Mouse (Mus musculus): ENCODE measurements around the gene Sarm1.
"Not testable (repeated sequence)": the region's sequence is repeated elsewhere in the genome, so short reads cannot be mapped to it uniquely, and the experiment has no call there.

Sarm1 gene

DNA sequence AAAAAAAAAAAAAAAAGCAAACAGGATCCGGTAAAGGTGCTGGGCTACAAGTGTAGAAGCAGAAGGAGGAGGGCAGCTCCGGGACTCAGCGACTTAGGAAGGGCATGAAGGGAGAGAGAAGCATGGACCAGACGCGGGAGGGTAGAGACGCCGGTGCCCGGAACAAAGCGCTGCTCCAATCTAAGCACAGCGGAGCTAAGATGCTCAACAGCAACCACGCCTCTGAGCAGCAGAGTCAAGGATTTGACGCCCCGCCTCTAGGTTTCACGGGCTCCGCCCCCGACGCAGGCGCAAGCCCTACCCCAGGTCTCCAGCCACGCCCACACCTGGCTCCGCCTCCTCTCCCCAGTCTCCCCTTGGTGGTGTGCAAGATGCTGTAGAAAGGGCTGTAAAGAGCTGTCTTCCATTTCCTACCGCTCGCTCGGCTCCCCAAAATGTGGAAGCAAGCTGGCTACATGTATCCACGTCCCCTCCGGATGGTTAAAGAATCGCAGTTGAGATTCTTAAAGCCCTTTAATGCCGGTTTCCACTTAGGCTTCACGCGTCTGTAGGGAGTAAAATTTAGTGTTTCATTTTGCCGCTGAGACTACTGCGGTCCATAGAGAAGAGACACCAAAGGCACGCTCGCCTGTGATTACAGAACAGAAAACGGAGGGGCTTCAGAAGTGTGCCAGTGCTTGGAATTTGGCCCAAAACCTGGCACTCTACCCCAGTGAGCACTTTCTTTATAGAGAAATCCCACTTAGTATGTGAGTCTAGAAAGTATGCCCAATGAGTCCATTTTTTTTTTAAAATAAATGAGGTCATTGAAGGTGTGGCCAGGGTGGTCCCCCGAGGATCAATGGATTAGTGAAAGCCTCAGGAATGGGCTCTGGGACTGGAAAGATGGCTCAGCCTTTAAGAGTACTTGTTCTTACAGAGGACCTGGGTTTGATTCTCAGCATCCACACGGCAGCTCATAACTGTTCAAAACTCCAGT, at the start of gene Sarm1:
Gene Sarm1, minus strand, starts transcription at position 211 of the 979 bp plus-strand sequence.
- peak; percentile 90 for ATAC-seq (ENCODE audit: insufficient number of reproducible peaks, low FRiP score, low TSS enrichment)

DNA sequence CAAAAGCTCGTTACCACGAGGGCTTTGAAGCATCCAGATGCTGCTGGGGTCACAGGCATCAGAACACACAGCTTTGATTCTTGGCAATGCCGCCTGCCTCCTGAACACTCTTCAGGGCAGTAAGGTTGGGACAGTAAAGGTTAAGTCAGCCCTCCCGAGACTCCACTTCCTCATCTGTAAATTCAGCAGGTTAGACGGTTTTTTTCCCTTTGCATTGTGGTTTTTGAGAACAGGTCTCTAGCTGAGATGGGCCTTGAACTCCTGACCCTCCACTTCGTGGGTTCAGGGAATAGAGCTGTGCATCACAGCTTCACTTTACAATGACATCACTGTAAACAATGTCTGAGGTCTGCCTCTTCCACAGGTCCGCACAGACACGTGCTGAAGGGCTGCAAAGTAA, 47.6 kb upstream of the Sarm1 start:
- ATAC-seq (ENCODE audit: insufficient number of reproducible peaks, low FRiP score, low TSS enrichment): no peak

DNA sequence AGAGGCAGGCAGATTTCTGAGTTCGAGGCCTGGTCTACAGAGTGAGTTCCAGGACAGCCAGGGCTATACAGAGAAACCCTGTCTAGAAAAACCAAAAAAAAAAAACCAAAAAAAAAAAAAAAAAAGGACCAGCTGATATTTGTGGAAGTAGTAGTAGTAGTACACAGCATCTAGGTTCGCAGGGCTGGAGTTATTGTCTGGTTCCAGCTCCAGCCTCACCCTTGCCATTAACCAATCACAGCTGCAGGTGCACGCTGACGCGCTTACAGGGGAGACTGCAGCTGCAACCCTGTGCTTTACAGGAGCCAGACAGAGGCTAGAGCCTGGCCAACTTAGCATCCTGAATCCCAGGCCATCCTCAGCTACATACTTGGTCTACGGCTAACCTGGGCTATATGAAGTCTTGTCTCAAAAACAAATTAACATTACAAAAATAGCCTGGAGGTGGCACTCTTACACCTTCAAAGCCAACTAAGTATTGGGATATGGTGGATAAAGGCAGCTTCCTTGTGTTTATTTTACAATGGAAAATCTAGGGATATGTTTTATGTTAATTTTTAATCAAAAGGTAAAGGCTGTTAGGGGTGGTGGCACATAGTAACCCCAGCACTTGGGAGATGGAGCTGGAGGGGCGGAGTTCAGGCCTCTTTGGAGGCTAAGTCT, 47.0 kb upstream of the Sarm1 start:
- ATAC-seq (ENCODE audit: insufficient number of reproducible peaks, low FRiP score, low TSS enrichment): no peak

DNA sequence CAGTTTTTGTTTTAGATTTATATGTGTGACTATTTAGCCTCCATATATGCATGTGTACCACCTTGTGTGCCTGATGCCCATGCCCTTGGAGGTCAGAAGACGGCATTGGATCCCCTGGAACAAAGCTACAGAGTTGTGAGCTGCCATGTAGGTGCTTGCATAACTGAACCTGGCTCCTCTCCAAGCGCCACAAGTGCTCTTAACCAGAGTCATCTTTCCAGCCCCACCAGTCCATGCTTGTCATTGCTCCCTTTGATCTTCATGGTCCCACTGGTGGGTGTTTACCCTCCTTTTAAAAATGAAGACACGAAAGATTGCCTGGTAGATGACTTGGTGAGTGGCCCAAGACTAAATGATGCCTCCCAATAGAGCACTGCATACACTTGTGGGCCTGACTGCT, 42.8 kb upstream of the Sarm1 start:
- ATAC-seq (ENCODE audit: insufficient number of reproducible peaks, low FRiP score, low TSS enrichment): no peak

DNA sequence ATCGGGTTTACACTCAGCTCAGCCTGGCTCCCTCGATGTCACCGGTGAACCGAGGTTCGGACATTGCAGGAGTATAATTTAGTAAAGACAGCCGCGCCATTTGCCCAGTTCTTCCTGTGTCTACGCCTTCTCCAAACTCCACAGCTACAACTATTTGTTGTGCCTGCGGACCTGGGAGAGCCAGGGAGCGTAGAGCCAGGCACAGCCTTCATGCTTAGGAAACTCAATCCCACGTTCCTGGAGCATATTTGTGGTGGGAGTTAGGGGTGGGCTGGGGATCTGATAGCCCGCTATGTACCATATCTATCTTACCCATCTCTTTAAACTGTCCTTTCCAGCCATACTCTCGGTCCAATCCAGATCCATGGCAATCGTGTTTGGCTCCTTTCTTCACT, 39.1 kb upstream of the Sarm1 start:
- ATAC-seq (ENCODE audit: insufficient number of reproducible peaks, low FRiP score, low TSS enrichment): no peak

DNA sequence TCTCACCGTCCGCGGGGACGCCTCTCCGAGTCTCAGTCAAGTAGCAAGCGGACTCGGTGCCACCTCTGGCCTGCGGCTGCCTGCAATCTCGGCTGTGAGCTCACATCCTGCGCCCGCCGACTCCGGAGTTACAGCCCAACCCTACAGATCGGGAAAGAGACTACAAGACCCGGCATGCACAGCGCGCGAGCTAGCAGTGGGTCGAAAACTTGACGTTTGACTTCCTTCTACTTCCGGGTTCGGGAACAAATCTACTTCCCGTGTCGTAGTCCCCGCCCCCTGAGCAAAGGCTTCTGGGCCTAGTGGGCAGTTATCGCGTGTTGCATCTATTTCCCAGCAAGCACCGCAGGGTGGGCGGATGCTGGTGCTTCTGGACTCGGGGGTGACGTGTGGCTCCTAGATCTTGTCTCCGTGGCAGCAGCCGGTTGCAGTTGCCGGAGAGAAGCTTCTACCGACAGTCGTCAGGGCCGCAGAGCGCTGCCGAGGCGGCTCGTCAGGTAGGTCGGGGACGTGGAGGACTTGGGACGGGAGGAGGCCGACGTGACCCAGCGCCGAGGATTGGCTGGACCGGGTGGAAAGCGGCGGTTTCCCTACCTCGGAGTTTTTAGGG, 38.6 kb upstream of the Sarm1 start, which contains the start of the genes Tnfaip1 and Ift20:
Gene Tnfaip1, minus strand, starts transcription at position 253 of the 610 bp plus-strand sequence.
Gene Ift20, plus strand, starts transcription at position 282 of the 610 bp plus-strand sequence.
- ATAC-seq (ENCODE audit: insufficient number of reproducible peaks, low FRiP score, low TSS enrichment): peak; percentile 96

DNA sequence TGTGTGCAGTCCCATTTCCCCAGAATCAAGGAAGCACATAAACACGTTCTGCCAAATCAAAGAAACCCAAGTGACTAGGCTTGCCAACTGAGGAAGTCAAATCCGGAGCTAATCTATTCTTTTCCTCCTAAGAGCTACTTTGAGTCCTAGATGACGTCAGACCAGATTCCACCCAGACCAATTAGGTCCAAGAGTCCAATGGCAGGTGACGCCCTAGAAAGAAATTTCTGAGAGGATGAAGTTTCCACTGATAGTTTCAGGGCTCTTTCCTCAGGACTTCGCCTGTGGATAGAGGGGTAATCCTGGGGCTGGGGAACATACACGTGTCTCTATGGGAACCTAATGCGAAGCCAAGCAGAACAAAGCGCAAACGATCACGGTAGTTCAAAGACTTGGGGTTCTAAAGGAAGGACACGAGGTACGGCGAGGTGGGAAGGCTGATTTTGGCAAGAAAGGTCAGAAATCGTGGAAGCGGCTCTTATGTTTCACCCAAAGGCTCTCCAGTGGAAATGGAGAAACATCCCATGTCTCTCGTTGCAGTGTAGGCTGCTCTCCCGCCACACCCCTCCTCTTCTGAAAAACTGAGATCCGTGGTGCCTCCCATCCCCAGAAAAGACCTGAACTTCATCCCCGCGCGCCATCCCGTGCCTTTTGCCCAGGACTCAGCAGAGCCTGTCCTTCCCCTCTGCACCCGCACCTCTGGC, 38.0 kb upstream of the Sarm1 start:
- peak; percentile 22; the same call in 1 of the 2 replicates for ATAC-seq (ENCODE audit: insufficient number of reproducible peaks, low FRiP score, low TSS enrichment)

DNA sequence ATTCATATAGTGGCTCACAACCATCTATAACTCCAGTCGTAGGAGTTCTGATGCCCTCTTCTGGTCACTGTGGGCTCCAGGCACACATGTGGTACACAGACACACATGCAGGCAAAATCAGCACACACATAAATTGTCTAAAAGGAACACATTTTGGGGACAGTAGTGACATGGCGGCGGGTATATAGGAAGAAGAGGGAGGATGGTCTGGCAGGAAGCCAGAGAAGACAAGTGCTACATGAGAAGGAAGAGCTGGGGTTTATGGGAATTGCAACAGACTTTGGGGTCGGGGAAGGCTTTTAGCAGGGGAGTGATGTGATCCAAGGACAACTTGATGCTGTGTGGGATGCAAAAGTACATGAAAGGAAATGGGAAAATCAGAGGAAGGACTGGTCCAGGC, 37.0 kb upstream of the Sarm1 start:
- ATAC-seq (ENCODE audit: insufficient number of reproducible peaks, low FRiP score, low TSS enrichment): no peak

DNA sequence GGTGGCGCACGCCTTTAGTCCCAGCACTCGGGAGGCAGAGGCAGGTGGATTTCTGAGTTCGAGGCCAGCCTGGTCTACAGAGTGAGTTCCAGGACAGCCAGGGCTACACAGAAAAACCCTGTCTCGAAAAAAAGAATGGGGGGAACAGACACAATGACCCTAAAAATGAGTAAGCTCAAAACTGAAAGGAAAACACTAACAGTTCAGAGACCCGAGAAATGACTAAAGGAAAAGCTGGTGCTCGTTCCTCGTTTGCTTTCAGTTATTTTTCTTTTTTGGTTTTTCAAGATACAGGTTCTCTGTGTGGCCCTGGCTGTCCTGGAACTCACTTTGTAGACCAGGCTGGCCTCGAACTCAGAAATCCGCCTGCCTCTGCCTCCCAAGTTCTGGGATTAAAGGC, 34.0 kb upstream of the Sarm1 start:
- not testable (repeated sequence) for ATAC-seq (ENCODE audit: insufficient number of reproducible peaks, low FRiP score, low TSS enrichment)

DNA sequence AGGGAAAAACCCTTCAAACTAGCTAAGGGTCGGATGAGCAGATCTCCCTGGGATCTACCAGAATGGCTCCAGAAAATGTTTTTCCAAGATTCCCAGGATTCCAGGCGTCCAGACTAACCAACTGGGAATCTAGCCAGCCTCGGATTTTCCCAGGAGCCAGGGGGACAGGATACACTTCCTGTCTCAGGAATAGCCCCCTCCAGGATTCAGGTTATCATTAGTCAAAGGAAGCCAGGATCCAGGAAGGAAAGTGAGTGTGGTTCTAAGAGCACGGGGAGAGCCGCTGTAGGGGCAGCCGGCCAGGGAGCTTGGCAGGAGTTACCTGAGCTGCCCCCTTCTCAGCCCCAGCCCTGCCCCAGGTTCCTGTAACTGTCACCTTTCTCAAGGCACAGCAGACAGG, 33.5 kb upstream of the Sarm1 start:
- no peak for ATAC-seq (ENCODE audit: insufficient number of reproducible peaks, low FRiP score, low TSS enrichment)

DNA sequence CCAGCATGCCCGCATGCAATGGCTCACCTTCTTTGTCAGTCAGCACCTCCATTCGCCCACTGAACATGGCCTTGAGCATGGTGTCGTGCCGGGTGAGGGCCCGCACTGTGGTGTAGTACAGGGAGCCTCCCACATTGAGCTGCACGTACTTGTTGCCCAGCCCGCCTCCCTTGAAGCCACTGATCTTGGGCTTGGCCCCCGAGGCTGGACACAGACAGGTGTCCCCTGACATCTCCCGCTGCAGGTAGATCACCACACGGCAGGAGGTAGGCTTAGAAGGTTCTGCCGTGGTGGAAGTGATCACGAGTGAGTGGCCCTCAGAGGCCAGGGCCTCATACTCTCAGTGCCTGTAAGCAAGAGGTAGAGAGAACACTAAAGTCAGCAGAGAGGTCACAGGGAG, 32.4 kb upstream of the Sarm1 start:
- no peak for ATAC-seq (ENCODE audit: insufficient number of reproducible peaks, low FRiP score, low TSS enrichment)

DNA sequence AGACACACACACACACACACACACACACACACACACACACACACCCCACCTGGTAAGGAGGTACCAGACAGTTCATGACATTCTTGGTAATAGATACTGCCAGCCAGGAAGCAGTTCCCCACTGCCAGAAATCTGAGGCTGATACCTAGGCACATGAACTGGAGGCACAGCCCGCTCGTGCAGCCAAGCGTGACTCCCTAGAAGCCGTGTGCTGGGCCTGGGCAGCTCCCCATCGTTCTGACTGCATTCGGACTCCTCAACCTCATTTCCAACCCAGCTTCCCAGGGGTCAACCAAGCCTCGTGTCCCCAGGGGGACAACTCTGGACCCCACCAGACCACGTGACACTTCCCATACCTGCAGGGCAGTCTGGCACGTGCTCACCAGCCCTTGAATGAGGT, 31.2 kb upstream of the Sarm1 start:
- no peak for ATAC-seq (ENCODE audit: insufficient number of reproducible peaks, low FRiP score, low TSS enrichment)

DNA sequence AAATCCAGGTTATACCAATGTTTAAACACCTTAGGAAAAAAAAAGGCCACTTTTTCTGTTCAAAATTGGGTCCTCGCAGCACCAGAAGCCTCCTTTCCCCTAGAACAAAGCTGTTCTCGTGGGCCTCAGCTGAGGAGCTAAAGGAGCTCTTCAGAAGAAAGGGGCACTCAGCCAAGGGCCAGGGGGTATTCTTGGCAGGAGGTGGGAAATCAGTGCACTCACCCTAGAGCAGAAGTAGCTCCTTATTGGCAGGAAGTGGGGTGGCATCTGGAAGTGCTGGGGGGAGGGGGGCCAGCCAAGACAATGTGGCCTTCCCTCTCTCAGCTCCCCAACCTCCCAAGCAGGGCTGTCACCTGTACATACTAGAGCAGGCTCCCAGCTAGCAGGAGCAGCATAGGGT, 27.3 kb upstream of the Sarm1 start:
- no peak for ATAC-seq (ENCODE audit: insufficient number of reproducible peaks, low FRiP score, low TSS enrichment)

DNA sequence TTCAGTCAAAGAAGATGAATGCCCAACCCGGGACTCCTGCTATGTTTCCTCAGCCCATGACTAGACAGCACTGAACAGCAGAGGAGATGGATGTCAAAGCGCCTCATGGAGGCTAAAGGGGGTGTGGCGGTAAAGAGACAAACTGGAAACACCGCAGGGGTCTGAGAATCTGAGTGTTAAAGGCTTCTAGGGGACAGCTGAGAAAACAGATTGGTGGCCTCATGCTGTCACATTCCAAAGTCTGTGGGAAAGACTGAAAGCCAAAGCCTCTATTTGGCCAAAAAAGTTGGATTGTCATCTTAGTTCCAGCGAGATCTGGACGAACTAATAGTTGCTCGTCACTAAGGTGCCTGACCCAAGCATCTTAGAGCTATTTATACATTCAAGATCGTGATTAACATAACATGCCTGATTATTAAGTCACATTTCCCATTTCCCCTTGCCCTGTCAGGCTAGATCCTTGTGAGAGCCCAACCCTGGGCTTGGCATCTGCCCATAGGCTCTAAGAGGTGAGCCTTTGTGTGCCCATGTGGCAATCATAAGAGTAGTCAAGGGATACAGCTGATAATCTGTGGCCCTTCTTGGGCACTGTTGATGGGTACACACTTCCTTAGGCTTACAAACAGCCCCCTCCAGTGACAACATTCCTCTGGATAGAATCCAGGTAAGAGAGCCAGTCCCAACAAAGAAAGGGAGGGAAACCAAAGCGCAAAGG, 25.8 kb upstream of the Sarm1 start:
- no peak for ATAC-seq (ENCODE audit: insufficient number of reproducible peaks, low FRiP score, low TSS enrichment)

DNA sequence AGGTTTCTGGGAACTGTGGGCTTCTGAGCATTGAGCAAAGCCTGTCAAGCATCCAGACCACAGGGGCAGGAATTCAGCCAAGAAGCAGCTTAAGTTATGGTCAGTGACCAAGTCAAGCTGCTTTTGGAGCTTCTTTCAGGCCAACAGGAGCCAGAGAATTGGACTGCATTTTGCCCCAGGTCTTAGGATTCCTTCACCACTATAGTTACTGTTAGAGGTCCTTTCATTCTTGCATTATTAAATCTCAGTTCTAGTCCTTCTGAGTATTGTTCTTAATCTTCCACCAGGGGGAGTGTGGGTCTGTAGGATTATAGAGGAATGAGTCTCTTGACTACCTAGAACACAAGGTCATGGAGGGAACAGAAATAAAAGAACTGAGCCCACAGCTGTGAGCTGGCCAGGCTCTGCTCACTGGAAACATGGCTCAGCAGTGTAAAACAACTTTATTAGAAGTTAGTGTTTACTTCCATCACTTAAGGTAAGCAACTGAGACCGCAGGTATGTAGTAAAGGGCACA, 25.0 kb upstream of the Sarm1 start:
- no peak for ATAC-seq (ENCODE audit: insufficient number of reproducible peaks, low FRiP score, low TSS enrichment)

DNA sequence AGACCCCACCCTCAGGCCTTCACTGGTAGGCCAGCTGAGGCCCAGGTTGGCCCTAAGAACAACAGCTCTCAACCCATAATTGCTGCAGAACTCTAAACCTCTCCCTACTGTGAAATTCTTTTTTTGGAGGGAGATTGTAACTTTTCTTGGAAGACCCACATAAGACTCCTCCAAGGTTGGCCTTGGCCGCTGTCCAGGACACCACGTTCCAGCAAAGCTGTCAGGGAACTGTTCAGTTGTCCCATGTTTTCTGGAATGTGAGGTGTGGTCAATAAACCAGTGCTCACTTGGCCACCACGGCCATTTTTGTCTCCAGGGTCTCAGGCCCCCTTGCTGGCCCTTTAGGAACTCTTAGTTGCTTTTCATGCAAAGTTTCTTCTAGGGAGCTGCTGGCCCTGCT, 24.3 kb upstream of the Sarm1 start:
- no peak for ATAC-seq (ENCODE audit: insufficient number of reproducible peaks, low FRiP score, low TSS enrichment)

DNA sequence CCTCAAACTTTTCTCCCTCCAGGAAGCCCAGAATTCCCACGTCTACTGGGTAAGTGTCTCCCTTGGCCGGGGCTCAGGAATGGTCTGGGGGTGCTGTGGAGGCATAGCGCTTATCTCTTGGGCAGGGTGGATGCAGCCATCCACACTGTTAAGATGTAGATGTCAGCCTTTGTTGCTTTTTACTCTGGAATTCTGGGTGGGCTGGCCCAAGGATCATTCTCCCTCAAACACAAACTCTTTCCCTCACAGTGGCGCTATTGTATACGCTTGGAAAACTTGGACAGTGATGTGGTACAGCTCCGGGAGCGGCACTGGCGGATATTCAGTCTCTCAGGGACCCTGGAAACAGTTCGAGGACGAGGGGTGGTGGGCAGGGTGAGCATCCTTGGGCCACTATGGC, 21.4 kb upstream of the Sarm1 start:
- ATAC-seq (ENCODE audit: insufficient number of reproducible peaks, low FRiP score, low TSS enrichment): no peak

DNA sequence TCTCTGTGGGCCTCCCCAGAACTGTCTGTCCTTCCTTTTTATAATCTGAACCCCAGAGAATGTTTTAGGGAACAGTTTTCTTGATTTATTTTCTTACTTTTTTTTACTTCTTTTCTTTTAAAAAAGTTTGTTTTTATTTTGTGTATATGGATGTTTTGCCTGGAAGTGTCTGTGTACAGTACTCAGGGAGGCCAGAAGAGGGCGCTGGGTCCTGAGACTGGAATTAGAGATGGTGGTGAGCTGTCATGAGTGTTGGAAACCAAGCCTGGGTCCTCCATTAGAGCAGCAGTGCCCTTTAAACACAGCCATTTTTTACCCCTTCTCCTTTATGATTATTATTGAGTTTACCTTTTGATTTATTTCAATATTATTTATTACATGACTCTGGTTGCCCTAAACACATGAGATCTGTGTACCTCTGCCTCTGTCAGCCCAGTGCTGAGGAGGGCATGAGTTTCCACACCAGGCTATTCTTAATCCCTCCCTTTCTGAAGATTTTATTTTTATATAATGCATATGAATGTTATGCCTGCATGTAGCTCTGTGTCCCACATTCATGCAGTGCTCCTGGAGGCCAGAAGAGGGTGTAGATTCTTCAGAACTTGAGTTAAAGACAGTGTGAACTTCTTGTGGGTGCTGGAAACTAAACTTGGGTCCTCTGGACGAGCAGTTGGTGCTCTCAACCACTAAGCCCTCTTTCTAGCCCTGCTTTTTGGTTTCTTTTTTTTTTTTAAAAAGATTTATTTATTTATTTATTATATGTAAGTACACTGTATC, 18.2 kb upstream of the Sarm1 start:
- no peak for ATAC-seq (ENCODE audit: insufficient number of reproducible peaks, low FRiP score, low TSS enrichment)
